Mouse (Mus musculus): Measurements from ENCODE around the gene Snf8.

DNA sequence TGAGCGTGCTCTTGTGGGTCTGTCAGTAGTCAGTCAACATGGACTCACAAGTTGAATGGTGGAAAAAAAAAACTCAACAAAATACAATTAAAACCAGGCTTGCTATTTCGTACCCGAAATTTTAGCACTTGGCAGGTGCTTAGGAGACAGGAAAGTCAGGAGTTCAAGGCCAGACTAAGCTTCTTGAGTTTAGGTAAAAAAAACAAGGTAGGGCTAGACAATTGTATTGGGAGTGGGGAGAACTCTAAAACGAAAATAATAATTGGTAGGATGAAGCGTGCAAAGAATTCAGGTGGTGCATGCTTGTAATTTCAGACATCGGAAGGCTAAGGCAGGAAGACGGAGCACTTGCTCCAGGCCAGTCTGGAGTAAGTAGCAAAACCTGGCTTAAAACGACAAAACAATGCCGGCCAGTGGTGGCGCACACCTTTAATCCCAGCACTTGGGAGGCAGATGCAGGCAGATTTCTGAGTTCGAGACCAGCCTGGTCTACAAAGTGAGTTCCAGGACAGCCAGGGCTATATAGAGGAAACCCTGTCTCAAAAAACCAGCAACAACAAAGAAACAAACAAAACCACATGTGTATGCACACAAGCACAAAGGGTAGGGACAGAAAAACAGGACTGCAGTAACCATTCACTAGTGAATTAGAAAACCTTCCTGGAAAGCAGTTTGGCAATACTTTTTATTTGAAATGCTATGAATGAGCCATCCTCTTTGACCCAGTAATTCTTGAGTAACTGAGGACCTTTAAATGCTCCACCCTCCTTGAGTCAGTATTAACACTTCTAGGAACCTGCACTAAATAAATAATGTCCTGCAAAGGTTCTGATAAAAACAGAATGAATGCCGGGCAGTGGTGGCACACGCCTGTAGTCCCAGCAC is 41.8 kb downstream of the Snf8 start:
- no peak for TF ChIP-seq CTCF (IDR thresholded peaks at IDR 0.05; ENCODE audit: insufficient read depth, low read depth, low read length)
- TF ChIP-seq POLR2A (IDR thresholded peaks at IDR 0.05; ENCODE audit: insufficient read depth, low read depth, low read length): no peak

Data from olfactory bulb, adult 2 months (tissue).